Mouse (Mus musculus): Measurements from ENCODE around the gene Ppp1r14d.

DNA sequence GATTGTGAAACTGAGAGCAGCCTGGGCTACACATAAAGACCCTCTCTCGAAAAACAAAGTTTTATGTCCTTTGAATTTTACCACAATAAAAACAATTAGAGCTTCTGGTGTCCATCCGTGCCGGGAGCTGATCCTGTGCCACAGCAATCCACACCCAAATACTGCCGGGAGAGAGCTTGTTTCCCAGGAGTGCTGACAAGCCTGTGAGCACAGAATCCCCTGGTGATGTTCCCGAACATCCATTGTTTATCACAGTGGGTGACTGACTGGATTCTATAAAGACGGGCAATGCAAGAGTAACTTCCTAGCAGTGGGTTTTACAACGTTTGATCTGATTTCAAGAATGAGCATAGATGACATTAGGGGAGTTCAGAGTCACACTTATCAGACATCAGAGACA lies 25.3 kb upstream of the Ppp1r14d start:
- TF ChIP-seq CTCF (IDR thresholded peaks at IDR 0.05; ENCODE audit: low read depth) (no peak), EP300 (optimal IDR thresholded peaks at IDR 0.05) (no peak)
